Mouse (Mus musculus) WW6 (cell line): ENCODE measurements around the gene Rpgrip1l.

ENCODE experiments used
- DNase-seq: peaks from one replicate; pipeline ENCODE4 v3.0.0-alpha.2; 2013; ENCODE audit warnings: low read depth, low spot score

The Rpgrip1l gene

GRCm38 (mm10) chr8:91329056-91329455 lies 16.0 kb upstream of the Rpgrip1l start:
- no peak for DNase-seq

- DNase-seq: no peak
Measured at GRCm38 (mm10) chr8:91327471-91328205, 14.6 kb upstream of the Rpgrip1l start.

GRCm38 (mm10) chr8:91326946-91327345 lies 13.9 kb upstream of the Rpgrip1l start:
- DNase-seq: no peak

- no peak for DNase-seq
Measured at GRCm38 (mm10) chr8:91326018-91326417, 13.0 kb upstream of the Rpgrip1l start.

GRCm38 (mm10) chr8:91324916-91325315 lies 11.9 kb upstream of the Rpgrip1l start:
- no peak for DNase-seq

- DNase-seq: no peak
Measured at GRCm38 (mm10) chr8:91324271-91324670, 11.2 kb upstream of the Rpgrip1l start.

GRCm38 (mm10) chr8:91323511-91323910 lies 10.4 kb upstream of the Rpgrip1l start:
- no peak for DNase-seq

GRCm38 (mm10) chr8:91318938-91319729 lies 6.1 kb upstream of the Rpgrip1l start:
- DNase-seq: no peak

- DNase-seq: no peak
Measured at GRCm38 (mm10) chr8:91317567-91318227, 4.6 kb upstream of the Rpgrip1l start.

- DNase-seq: no peak
Measured at GRCm38 (mm10) chr8:91312342-91312741, 720 bp downstream of the Rpgrip1l start.

GRCm38 (mm10) chr8:91304481-91305386 lies 8.3 kb downstream of the Rpgrip1l start:
- DNase-seq: no peak

- DNase-seq: no peak
Measured at GRCm38 (mm10) chr8:91298672-91299071, 14.4 kb downstream of the Rpgrip1l start.

- DNase-seq: no peak
Measured at GRCm38 (mm10) chr8:91295786-91296185, 17.3 kb downstream of the Rpgrip1l start.

- no peak for DNase-seq
Measured at GRCm38 (mm10) chr8:91290576-91290975, 22.5 kb downstream of the Rpgrip1l start.

GRCm38 (mm10) chr8:91286237-91286636 lies 26.8 kb downstream of the Rpgrip1l start:
- DNase-seq: no peak

- DNase-seq: no peak
Measured at GRCm38 (mm10) chr8:91283815-91284214, 29.2 kb downstream of the Rpgrip1l start.

GRCm38 (mm10) chr8:91282655-91283054 lies 30.4 kb downstream of the Rpgrip1l start:
- no peak for DNase-seq

GRCm38 (mm10) chr8:91281545-91281944 lies 31.5 kb downstream of the Rpgrip1l start:
- no peak for DNase-seq

- no peak for DNase-seq
Measured at GRCm38 (mm10) chr8:91280467-91281212, 32.4 kb downstream of the Rpgrip1l start.

GRCm38 (mm10) chr8:91278060-91278459 lies 35.0 kb downstream of the Rpgrip1l start:
- no peak for DNase-seq

GRCm38 (mm10) chr8:91276337-91276736 lies 36.7 kb downstream of the Rpgrip1l start:
- peak; percentile 28 for DNase-seq
